Mouse (Mus musculus) adrenal gland, adult 2 months (tissue): ENCODE data around the gene Atg2a. TPM values are rescaled to one million over a fixed set of nuclear protein-coding genes. Genes with fewer than 3 reads are reported as not detected.
"Not testable (repeated sequence)": the region's sequence is repeated elsewhere in the genome, so short reads cannot be mapped to it uniquely, and the experiment has no call there.

Experiments used
- DNase-seq: peaks from one replicate; pipeline ENCODE4 v3.0.0; 2021
- polyA plus RNA-seq: library from polyadenylated mRNA; depleted of rRNA; stranded (reverse); fragments of >200 nt; gene quantifications from 2 replicates; pipeline ENCODE4 v1.2.3, GENCODE M21; 2012
- total RNA-seq, 2 experiments: library from RNA; stranded (reverse); gene quantifications; 2 replicates each; pipeline ENCODE4 v1.2.3; 2021

Atg2a gene
- total and polyA plus RNA-seq, 3 experiments, result 31.0 to 105 (median 36.0) TPM

- DNase-seq, result peak; percentile 98
Observed at GRCm38 (mm10) chr19:6276426-6277421, 35.3 kb downstream of the Atg2a start, which contains the start of gene Ehd1. Gene Ehd1 (plus strand): TSS chr19:6276725.

- peak; percentile 90 for DNase-seq
Observed at GRCm38 (mm10) chr19:6277661-6278438, 36.4 kb downstream of the Atg2a start.

GRCm38 (mm10) chr19:6278439-6279073 is 37.1 kb downstream of the Atg2a start:
- no peak for DNase-seq

DNA sequence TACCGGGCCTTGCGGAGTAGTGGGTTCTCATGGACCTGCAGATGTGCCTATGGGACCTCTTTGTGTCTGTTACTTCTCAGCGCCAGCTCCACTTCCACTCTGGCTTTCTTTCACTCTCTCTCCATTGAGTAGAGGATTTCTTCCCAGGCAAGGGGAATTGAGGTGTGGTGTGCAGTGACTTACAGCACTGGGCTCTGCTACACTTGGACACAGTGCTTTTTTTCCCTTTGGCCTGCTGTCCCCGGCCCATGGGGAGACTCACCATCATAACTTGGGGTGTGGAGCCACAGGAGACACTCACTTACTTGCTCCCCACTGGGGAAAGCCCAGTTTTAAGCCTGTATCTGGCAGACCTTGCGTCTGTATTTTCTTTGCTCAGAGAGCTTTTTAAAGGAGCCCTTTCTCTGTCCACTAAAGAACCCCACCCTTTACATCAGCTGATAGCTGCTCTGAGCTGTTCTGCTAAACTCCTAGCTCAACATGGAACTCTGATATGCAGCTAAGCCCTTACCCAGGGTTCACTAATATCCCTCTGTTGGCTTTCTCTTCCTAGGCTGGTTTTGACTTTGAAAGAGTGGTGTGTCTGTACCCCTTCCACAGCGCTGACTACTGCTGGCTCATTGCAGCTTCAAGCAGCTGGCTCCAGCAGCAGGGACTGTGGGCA is 38.1 kb downstream of the Atg2a start:
- DNase-seq, result no peak

DNA sequence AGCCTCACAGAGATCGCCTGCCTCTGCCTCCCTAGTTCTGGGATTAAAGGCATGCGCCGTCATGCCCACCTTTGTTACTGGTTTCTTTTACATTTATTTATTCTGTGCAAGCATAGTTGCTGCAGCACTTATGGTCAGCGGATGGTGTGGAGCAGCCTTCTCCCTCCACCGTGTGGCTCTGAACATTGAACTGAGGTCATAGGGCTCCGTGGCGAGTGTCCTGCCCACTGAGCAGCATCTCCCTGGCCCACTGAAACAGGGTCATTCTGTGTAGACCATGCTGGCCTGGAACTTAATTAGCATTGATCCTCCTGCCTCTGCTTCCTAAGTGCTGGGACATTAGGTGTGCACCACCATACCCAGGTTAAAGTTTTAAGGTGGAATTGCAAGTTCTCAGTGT is 39.1 kb downstream of the Atg2a start:
- DNase-seq, result no peak

DNA sequence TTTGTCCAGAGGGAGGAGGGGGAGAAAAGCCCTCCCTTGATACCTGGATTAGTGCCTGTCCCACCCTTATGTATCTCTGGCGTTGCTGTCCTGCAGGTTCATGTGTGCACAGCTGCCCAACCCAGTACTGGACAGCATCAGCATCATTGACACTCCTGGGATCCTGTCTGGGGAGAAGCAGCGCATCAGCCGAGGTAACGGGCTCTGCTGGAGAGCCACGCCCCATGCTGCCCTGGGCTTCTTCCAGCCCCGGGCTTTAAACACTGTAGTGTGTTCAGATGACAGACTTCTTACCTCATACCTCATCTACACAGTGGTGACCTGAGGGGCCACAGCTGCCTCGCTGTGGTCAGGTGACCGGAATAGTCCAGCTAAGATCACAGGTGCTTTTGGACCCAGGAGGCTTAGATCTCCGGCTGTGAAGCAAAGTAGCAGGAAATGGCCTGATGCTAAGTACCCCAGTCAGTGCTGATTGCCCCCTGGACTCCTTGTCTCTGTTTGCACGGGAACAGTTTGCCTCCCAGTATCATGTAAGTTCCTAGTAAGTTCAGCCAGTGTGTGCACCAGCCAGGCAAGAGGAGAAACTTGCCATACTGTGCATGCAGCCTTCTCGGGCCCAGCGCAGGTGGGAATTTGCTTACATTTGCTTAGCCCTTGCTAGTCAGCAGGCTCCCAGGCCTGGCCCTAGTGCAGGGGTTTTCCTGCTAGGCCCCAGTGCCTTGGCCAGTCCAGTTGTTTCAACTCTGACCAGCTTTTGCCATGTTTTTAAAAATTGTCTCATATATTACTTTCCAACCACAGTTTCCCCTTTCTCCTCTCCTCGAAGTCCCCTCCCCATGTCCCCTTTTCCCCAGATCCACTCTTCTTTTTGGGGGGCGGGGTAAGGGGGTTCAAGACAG is 39.9 kb downstream of the Atg2a start:
- DNase-seq, result no peak

- no peak for DNase-seq
Observed at GRCm38 (mm10) chr19:6283001-6283400, 41.5 kb downstream of the Atg2a start.

GRCm38 (mm10) chr19:6284502-6284901 is 43.0 kb downstream of the Atg2a start:
- no peak for DNase-seq

GRCm38 (mm10) chr19:6285226-6285625 is 43.8 kb downstream of the Atg2a start:
- DNase-seq, result no peak

DNA sequence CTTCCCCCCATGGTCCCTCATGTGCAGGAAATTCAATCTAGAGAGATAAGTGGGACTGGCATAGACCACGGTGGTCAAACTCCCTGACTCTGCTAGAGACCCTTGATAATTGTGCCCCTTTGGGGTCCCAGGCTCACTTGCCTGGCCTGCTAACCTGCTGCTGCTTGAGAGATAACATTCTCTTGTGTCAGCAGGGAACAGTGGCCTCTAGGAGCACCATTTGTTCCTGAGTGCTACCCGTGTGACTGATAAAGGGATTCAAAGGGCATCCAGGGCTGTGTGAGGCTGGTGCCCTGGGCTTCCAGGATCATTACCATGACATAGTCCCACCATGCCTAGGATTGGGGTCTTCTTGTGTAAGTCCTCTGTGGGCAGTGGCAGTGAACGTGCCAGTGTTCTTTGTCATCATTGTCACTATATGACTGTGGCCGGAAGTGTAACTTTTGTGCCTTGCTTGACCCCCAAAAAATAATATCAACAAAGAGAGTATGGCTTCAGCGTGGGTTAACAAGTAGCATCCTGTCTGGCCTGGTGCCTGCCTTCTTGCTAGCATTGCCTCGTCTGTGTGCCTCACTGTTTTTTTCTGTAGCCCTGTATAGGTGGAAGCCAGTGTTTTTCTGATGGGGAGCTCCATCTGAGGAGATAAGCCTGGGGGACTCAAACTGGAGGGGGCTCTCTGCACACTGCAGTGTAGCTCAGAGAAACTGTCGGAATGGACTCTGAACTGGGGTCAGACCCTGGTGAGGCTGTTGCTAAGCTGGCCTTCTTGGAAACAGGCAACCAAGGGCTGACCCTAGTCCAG is 44.4 kb downstream of the Atg2a start:
- DNase-seq, result no peak

- no peak for DNase-seq
Observed at GRCm38 (mm10) chr19:6286434-6287401, 45.2 kb downstream of the Atg2a start.

GRCm38 (mm10) chr19:6288236-6288894 is 46.9 kb downstream of the Atg2a start:
- no peak for DNase-seq

- DNase-seq, result no peak
Observed at GRCm38 (mm10) chr19:6289696-6290238, 48.3 kb downstream of the Atg2a start.

GRCm38 (mm10) chr19:6290720-6291116 is 49.2 kb downstream of the Atg2a start:
- DNase-seq, result not testable (repeated sequence)

GRCm38 (mm10) chr19:6291117-6291781 is 49.8 kb downstream of the Atg2a start:
- peak; percentile 54 for DNase-seq

- DNase-seq, result no peak
Observed at GRCm38 (mm10) chr19:6292262-6292661, 50.8 kb downstream of the Atg2a start.

GRCm38 (mm10) chr19:6294301-6294700 is 52.8 kb downstream of the Atg2a start:
- no peak for DNase-seq
